Mouse (Mus musculus) heart, adult 2 months (tissue): ENCODE measurements around the gene Adamts7. TPM values are rescaled to one million over a fixed set of nuclear protein-coding genes. Genes with fewer than 3 reads are reported as not detected.

Experiments
- DNase-seq, 2 experiments: peaks; one replicate each; pipeline ENCODE4 v3.0.0; 2021
- H3K27ac ChIP-seq: fragments of 200-600 bp; 2 replicates; pipeline ENCODE4 v1.8.1; 2022
- H3K27me3 ChIP-seq: fragments of 200-500 bp; 2 replicates; pipeline ENCODE4 v1.6.1; 2012; ENCODE audit warnings: mild to moderate bottlenecking, low read length, inconsistent platforms, mixed read lengths; ENCODE audit not compliant: control insufficient read depth, insufficient read depth
- H3K36me3 ChIP-seq: fragments of 200-500 bp; 2 replicates; pipeline ENCODE4 v1.6.1; 2012; ENCODE audit warnings: low read length, inconsistent platforms; ENCODE audit not compliant: control insufficient read depth, insufficient read depth
- H3K4me1 ChIP-seq: fragments of 200-500 bp; 2 replicates; pipeline ENCODE4 v1.6.1; 2011; ENCODE audit warnings: low read length; ENCODE audit not compliant: control insufficient read depth, insufficient read depth
- H3K4me3 ChIP-seq: fragments of 200-600 bp; 2 replicates; pipeline ENCODE4 v1.8.1; 2022
- H3K79me2 ChIP-seq: fragments of 200-500 bp; replicated peaks from 2 replicates; pipeline ENCODE4 v1.6.1; 2012; ENCODE audit warnings: mild to moderate bottlenecking, inconsistent platforms, low read length, moderate library complexity, mixed read lengths; ENCODE audit not compliant: control insufficient read depth, insufficient read depth
- H3K9ac ChIP-seq: fragments of 200-500 bp; 2 replicates; pipeline ENCODE4 v1.6.1; 2012; ENCODE audit warnings: low read depth, mild to moderate bottlenecking, control low read depth, inconsistent platforms, low read length, mixed read lengths
- CTCF ChIP-seq: fragments of 200-600 bp; IDR thresholded peaks from 2 replicates; pipeline ENCODE4 v1.8.1; 2022; ENCODE audit warnings: antibody characterized with exemption, mild to moderate bottlenecking, moderate library complexity
- EP300 ChIP-seq: fragments of 200-500 bp; IDR thresholded peaks from 2 replicates; pipeline ENCODE4 v1.6.1; 2011; ENCODE audit warnings: low read depth, low read length, control low read depth; ENCODE audit not compliant: insufficient read depth
- POLR2A ChIP-seq: fragments of 200-500 bp; IDR thresholded peaks from 2 replicates; pipeline ENCODE4 v1.6.1; 2011; ENCODE audit warnings: mild to moderate bottlenecking, low read depth, low read length, control low read depth; ENCODE audit not compliant: insufficient read depth
- WGBS: fragments of 180-500 bp; shearing (Covaris S2); methylation state at CpG from one replicate; pipeline ENCODE4 v1.1.7; 2018; 5-methylcytosine and 5-hydroxymethylcytosine counted together
- intact Hi-C: fragments of 180-260 bp; cut with DNase I; formaldehyde crosslinking; loops from one replicate; pipeline ENCODE4 v1.15.1; 2025
- polyA plus RNA-seq: library from polyadenylated mRNA; depleted of rRNA; stranded (reverse); fragments of >200 nt; gene quantifications from 2 replicates; pipeline ENCODE4 v1.2.3, GENCODE M21; 2012
- total RNA-seq, 2 experiments: library from RNA; stranded (reverse); gene quantifications; 2 replicates each; pipeline ENCODE4 v1.2.3; 2021

Adamts7 gene
- total and polyA plus RNA-seq, 3 experiments = 11.8 to 36.3 (median 14.5) TPM

DNA sequence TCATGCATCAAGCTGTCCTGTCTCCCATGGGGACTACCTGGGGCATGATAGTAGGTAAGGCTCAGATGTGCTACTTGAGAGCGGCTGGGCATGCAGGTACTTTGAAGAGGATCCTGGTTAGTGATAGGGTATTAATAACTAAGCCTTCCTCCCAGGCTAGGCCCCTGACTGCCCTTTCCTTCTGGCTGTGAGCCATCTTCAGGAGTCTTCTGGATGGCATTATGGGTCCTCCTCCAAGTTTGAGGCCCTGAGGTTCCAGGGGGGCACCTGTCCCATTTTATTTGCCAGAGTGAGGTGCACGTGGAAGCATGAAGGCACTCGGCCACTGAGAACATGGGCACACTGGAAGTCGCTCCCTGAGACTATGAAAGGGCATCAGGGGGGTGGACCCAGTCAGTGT, 37.6 kb downstream of the Adamts7 start:
- intact Hi-C loops = loop anchor here (10.0 kb wide), 1 partner anchor 484 kb away; no protein-coding TSS in a partner anchor
- Histone ChIP-seq H3K27me3 (no peaks in the 10 kb centered on the region), H3K9ac (no peak overlapping the region), H3K4me1 (peaks cover 17% of the 10 kb centered on the region), H3K4me3 (no peak overlapping the region), H3K36me3 (no peaks in the 10 kb centered on the region), H3K27ac (no peak overlapping the region), H3K79me2 (no peaks in the 10 kb centered on the region)
- DNase-seq = no peak
- 91% methylated on average over 4 of the region's 4 CpGs for WGBS
- TF ChIP-seq EP300 (no peak), CTCF (no peak), POLR2A (no peak)

DNA sequence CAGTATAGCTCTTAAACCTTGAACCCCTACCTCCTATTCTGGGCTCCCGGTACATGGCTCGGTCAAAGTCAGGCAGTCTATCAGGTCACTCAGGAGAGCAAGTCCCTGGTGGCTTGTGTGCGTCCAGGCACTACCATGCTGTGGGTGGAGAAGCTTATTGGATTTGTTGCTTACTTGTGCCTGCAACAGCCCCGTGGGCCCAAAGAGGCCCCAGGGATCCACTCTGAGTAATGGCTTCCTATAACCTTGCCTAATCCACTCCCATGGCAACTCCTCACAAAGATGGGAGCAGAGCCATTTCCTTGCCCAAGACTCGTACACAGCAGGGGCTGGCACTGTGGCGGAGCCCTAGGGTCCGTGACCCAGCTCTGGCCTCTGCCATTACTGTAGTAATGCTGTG, 38.2 kb downstream of the Adamts7 start:
- no peak overlapping the region for H3K9ac ChIP-seq
- peaks cover 17% of the 10 kb centered on the region for H3K4me1 ChIP-seq
- no peak for TF ChIP-seq EP300
- no peak for TF ChIP-seq POLR2A
- TF ChIP-seq CTCF = no peak
- no peaks in the 10 kb centered on the region for H3K36me3 ChIP-seq
- peak in 1 of 2 experiments; percentile 9 for DNase-seq
- WGBS = 86% methylated on average over 7 of the region's 7 CpGs
- intact Hi-C loops = loop anchor here (10.0 kb wide), 1 partner anchor 484 kb away; no protein-coding TSS in a partner anchor
- no peak overlapping the region for H3K27ac ChIP-seq
- H3K4me3 ChIP-seq = no peak overlapping the region
- no peaks in the 10 kb centered on the region for H3K27me3 ChIP-seq
- no peaks in the 10 kb centered on the region for H3K79me2 ChIP-seq

GRCm38 (mm10) chr9:90201541-90201940, 38.7 kb downstream of the Adamts7 start:
- peak in 1 of 2 experiments; percentile 17 for DNase-seq
- Histone ChIP-seq H3K4me3 (no peak overlapping the region), H3K9ac (no peak overlapping the region), H3K27me3 (no peaks in the 10 kb centered on the region), H3K79me2 (no peaks in the 10 kb centered on the region), H3K27ac (no peak overlapping the region), H3K36me3 (no peaks in the 10 kb centered on the region), H3K4me1 (peaks cover 17% of the 10 kb centered on the region)
- intact Hi-C loops = loop anchor here (10.0 kb wide), 1 partner anchor 483 kb away; no protein-coding TSS in a partner anchor
- 45% methylated on average over 4 of the region's 4 CpGs for WGBS
- TF ChIP-seq EP300 = no peak
- TF ChIP-seq POLR2A = no peak
- no peak for TF ChIP-seq CTCF

DNA sequence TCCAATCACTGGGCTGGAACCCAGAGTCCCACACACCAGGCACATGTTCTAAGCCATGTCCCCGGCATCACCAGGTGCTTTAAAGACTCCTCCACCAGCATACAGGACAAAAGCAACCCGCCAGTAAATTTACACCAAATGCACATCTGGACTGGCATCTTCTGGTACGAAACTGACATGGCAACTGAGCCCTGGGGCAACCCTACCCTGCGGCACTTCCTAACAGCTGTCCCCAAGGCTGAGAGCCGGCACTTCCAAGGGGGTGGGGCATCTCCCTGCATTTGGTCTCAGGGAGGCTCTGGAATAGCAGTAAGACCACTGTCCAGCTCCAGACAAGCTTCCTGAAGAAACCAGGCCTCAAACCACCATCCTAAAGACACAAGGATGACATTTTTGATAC, 40.4 kb downstream of the Adamts7 start:
- Histone ChIP-seq H3K4me3 (no peak overlapping the region), H3K36me3 (peaks cover 3% of the 10 kb centered on the region; the same call in 1 of the 2 replicates), H3K4me1 (peaks cover 4% of the 10 kb centered on the region), H3K9ac (no peak overlapping the region), H3K27me3 (no peaks in the 10 kb centered on the region), H3K79me2 (no peaks in the 10 kb centered on the region), H3K27ac (no peak overlapping the region)
- 86% methylated on average over 5 of the region's 5 CpGs for WGBS
- intact Hi-C loops = loop anchor here (10.0 kb wide), 1 partner anchor 482 kb away; no protein-coding TSS in a partner anchor
- TF ChIP-seq CTCF = no peak
- no peak for DNase-seq

DNA sequence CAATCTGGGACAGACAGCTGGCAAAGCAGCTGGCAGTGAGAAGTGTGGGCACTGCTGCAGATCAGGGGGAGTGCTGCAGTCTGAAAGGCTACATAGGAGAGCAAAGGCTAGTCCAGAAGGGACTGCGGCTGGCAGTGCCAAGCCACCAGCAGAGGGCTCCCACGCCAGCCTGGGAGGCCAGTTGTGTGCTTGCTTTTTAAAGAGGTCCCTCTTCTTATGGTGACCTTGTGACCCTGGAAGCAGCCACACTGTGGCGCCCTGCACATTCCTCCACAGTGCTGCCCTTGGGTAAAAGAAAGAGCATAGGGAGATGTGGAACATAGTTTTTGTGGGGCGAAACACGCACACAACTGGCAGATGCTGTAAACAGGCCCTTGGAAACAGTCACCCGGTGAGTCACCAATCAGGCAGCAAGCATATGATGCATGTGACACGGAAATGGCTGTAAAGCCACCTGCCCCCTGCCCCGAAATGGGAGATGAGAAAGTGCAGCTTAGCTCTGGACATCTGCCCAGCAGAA, 41.6 kb downstream of the Adamts7 start:
- intact Hi-C loops = loop anchor here (10.0 kb wide), 1 partner anchor 480 kb away; no protein-coding TSS in a partner anchor
- Histone ChIP-seq H3K27ac (no peak overlapping the region), H3K27me3 (no peaks in the 10 kb centered on the region), H3K4me3 (no peak overlapping the region), H3K79me2 (no peaks in the 10 kb centered on the region), H3K4me1 (no peaks in the 10 kb centered on the region), H3K36me3 (peaks cover 3% of the 10 kb centered on the region; the same call in 1 of the 2 replicates), H3K9ac (no peak overlapping the region)
- 66% methylated on average over 8 of the region's 8 CpGs for whole genome bisulfite sequencing
- TF ChIP-seq POLR2A (no peak), CTCF (peak; percentile 59)
- DNase-seq = no peak

- WGBS = 35% methylated on average over 2 of the region's 2 CpGs
- TF ChIP-seq POLR2A = no peak
- TF ChIP-seq EP300 = peak; percentile 88; the same call in 1 of the 2 replicates
- TF ChIP-seq CTCF = peak; percentile 93
- intact Hi-C loops = loop anchor here (1.0 to 10.0 kb wide), 5 partner anchors 66 to 478 kb away; partner anchors contain the start of gene Tbc1d2b
- Histone ChIP-seq H3K4me1 (no peaks in the 10 kb centered on the region), H3K36me3 (peaks cover 3% of the 10 kb centered on the region; the same call in 1 of the 2 replicates), H3K9ac (no peak overlapping the region), H3K27ac (no peak overlapping the region), H3K27me3 (no peaks in the 10 kb centered on the region), H3K4me3 (no peak overlapping the region), H3K79me2 (no peaks in the 10 kb centered on the region)
- peak; percentile 80 to 89 for DNase-seq
These were observed 43.6 kb downstream of the Adamts7 start for GRCm38 (mm10) chr9:90206500-90206899.
